ENCODE assay signal across 8 mouse cellular contexts in genomic region chr5:149319874-149320323, GRCm38 (mm10). TPM values are rescaled to one million over a fixed set of nuclear protein-coding genes. Genes with fewer than 3 reads are reported as not detected.
DNase-seq lines count a peak whose midpoint lies in the region; ATAC-seq lines count a peak whose summit lies in the region.

No protein-coding gene starts in this region.

- H3K4me1 ChIP-seq in heart, embryonic 12.5 days (replicated peaks) = peaks cover 60% of the 10 kb centered on the region
- peaks cover 76% of the 10 kb centered on the region for H3K4me1 ChIP-seq in embryonic facial prominence, embryonic 10.5 days
- peaks cover 62% of the 10 kb centered on the region for H3K4me1 ChIP-seq in hindbrain, embryonic 13.5 days (replicated peaks)
- peaks cover 56% of the 10 kb centered on the region for H3K4me1 ChIP-seq in midbrain, embryonic 13.5 days (replicated peaks)

- peak overlapping the region; percentile 90 for H3K27ac ChIP-seq in heart, embryonic 12.5 days (ENCODE audit: poor library complexity, severe bottlenecking)
- peak overlapping the region; percentile 93 for H3K27ac ChIP-seq in embryonic facial prominence, embryonic 10.5 days (replicated peaks)
- peak overlapping the region; percentile 92 for H3K27ac ChIP-seq in hindbrain, embryonic 13.5 days
- H3K27ac ChIP-seq in midbrain, embryonic 13.5 days = peak overlapping the region; percentile 94

- H3K36me3 ChIP-seq in heart, embryonic 12.5 days = no peaks in the 10 kb centered on the region
- H3K36me3 ChIP-seq in embryonic facial prominence, embryonic 10.5 days (replicated peaks) = no peaks in the 10 kb centered on the region
- no peaks in the 10 kb centered on the region for H3K36me3 ChIP-seq in hindbrain, embryonic 13.5 days
- no peaks in the 10 kb centered on the region for H3K36me3 ChIP-seq in midbrain, embryonic 13.5 days

- peaks cover 7% of the 10 kb centered on the region; the same call in 1 of the 2 replicates for H3K9me3 ChIP-seq in heart, embryonic 12.5 days (replicated peaks)
- peaks cover 9% of the 10 kb centered on the region; the same call in 1 of the 2 replicates for H3K9me3 ChIP-seq in embryonic facial prominence, embryonic 10.5 days
- no peaks in the 10 kb centered on the region for H3K9me3 ChIP-seq in hindbrain, embryonic 13.5 days
- H3K9me3 ChIP-seq in midbrain, embryonic 13.5 days = peaks cover 5% of the 10 kb centered on the region; the same call in 1 of the 2 replicates

- no peak for ATAC-seq in heart, embryonic 12.5 days (ENCODE audit: insufficient number of reproducible peaks, low FRiP score)
- no peak for ATAC-seq in hindbrain, embryonic 13.5 days (ENCODE audit: low FRiP score)
- no peak; the same call in none of the 2 replicates for ATAC-seq in midbrain, embryonic 13.5 days
- no peak for ATAC-seq in frontal cortex, adult (ENCODE audit: low TSS enrichment)

- no peak for DNase-seq in heart, postnatal 14 days
- DNase-seq in embryonic facial prominence, embryonic 10.5 days (ENCODE audit: low spot score) = peak; percentile 52
- no peak for DNase-seq in layer of hippocampus, adult 8-10 months (ENCODE audit: low spot score in 2 of 2)
- DNase-seq in left cerebral cortex, postnatal 14 days (ENCODE audit: low spot score in 2 of 2) = no peak

- H3K9ac ChIP-seq in heart, embryonic 12.5 days = peak overlapping the region; percentile 21; the same call in 1 of the 2 replicates
- H3K9ac ChIP-seq in hindbrain, embryonic 13.5 days = peak overlapping the region; percentile 63
- peak overlapping the region; percentile 39; the same call in 1 of the 2 replicates for H3K9ac ChIP-seq in midbrain, embryonic 13.5 days (replicated peaks)

- WGBS in heart, embryonic 12.5 days = 19% methylated on average over 9 of the region's 9 CpGs
- WGBS in embryonic facial prominence, embryonic 10.5 days = 10% methylated on average over 9 of the region's 9 CpGs
- WGBS in hindbrain, embryonic 13.5 days = 22% methylated on average over 9 of the region's 9 CpGs
- WGBS in midbrain, embryonic 13.5 days = 33% methylated on average over 9 of the region's 9 CpGs

- peak overlapping the region; percentile 52 for H3K4me2 ChIP-seq in heart, embryonic 12.5 days
- peak overlapping the region; percentile 51 for H3K4me2 ChIP-seq in hindbrain, embryonic 13.5 days
- H3K4me2 ChIP-seq in midbrain, embryonic 13.5 days (replicated peaks) = peak overlapping the region; percentile 48

- H3K27me3 ChIP-seq in heart, embryonic 12.5 days (replicated peaks) = no peaks in the 10 kb centered on the region
- H3K27me3 ChIP-seq in embryonic facial prominence, embryonic 10.5 days (replicated peaks; ENCODE audit: low read depth, poor library complexity, severe bottlenecking) = no peaks in the 10 kb centered on the region
- no peaks in the 10 kb centered on the region for H3K27me3 ChIP-seq in hindbrain, embryonic 13.5 days
- no peaks in the 10 kb centered on the region for H3K27me3 ChIP-seq in midbrain, embryonic 13.5 days

- intact Hi-C loops in heart, postnatal 14 days (cut with DNase I) = no loop called here
- intact Hi-C loops in left cerebral cortex, postnatal 14 days (cut with DNase I) = no loop called here

- no peak overlapping the region for H3K4me3 ChIP-seq in heart, embryonic 12.5 days
- H3K4me3 ChIP-seq in embryonic facial prominence, embryonic 10.5 days = peak overlapping the region; percentile 42
- peak overlapping the region; percentile 11; the same call in 1 of the 2 replicates for H3K4me3 ChIP-seq in hindbrain, embryonic 13.5 days
- H3K4me3 ChIP-seq in midbrain, embryonic 13.5 days (replicated peaks) = no peak overlapping the region

RNA-seq across cellular contexts. Expression of gene Alox5ap, which starts 55.3 kb away (rescaled TPM):
- polyA plus RNA-seq in heart, embryonic 12.5 days (2016; fragmentation: Nextera tagmentation; extraction: Ambion mirVana) = 4.5 and 4.9 TPM in 2 replicates
- 10 to 100 TPM; 13.2 to 16.8 TPM for total RNA-seq in heart, postnatal 14 days (2021)
- polyA plus RNA-seq in embryonic facial prominence, embryonic 10.5 days (2016; fragmentation: Nextera tagmentation; extraction: Ambion mirVana) = 5.5 and 5.8 TPM in 2 replicates
- 9.0 and 11.2 TPM in 2 replicates for polyA plus RNA-seq in hindbrain, embryonic 13.5 days (2015; fragmentation: Nextera tagmentation; extraction: Ambion mirVana)
- 8.6 and 9.1 TPM in 2 replicates for polyA plus RNA-seq in midbrain, embryonic 13.5 days (2015; fragmentation: Nextera tagmentation; extraction: Ambion mirVana)
- 10 to 100 TPM; 10.3 to 19.4 (median 11.9) TPM for total RNA-seq in layer of hippocampus, adult 8-10 months (2022)
- 10 to 100 TPM in 1 of 2 experiments, 1 to 10 TPM in 1; 8.1 to 11.7 TPM for total RNA-seq in left cerebral cortex, postnatal 14 days (2021)

Comparison
In these comparisons a context has a peak if more than half of its experiments do, and no peak if none do; other contexts are left out.
1. H3K4me3 ChIP-seq: peak in embryonic facial prominence, embryonic 10.5 days (single experiment) and hindbrain, embryonic 13.5 days (single experiment); none in heart, embryonic 12.5 days (single experiment) and midbrain, embryonic 13.5 days (single experiment).
2. Peak in every context shown above with its lines, with median percentiles within 50 percentile points of each other: H3K27ac ChIP-seq, H3K4me2 ChIP-seq and H3K9ac ChIP-seq.